Mouse (Mus musculus): Measurements from ENCODE around the gene Tmem120b.

- TF ChIP-seq CTCF (IDR thresholded peaks at IDR 0.05; ENCODE audit: extremely low read depth, insufficient read depth, insufficient read length, insufficient replicate concordance) = no peak
- TF ChIP-seq POLR2A (IDR thresholded peaks at IDR 0.05; ENCODE audit: low read depth, low read length) = peak; percentile 28; the same call in 1 of the 2 replicates
Observed at GRCm38 (mm10) chr5:123138953-123139721, 70.9 kb downstream of the Tmem120b start.
